Mouse (Mus musculus): ENCODE results near the gene Tspan1. TPM values are rescaled to one million over a fixed set of nuclear protein-coding genes. Genes with fewer than 3 reads are reported as not detected.

Tspan1 gene
- polyA plus RNA-seq (2012; rRNA removed), result 41.8 and 44.2 TPM in 2 replicates

GRCm38 (mm10) chr4:116167404-116167803, at the start of gene Tspan1:
Gene Tspan1 (minus strand): TSS chr4:116167601.

DNA sequence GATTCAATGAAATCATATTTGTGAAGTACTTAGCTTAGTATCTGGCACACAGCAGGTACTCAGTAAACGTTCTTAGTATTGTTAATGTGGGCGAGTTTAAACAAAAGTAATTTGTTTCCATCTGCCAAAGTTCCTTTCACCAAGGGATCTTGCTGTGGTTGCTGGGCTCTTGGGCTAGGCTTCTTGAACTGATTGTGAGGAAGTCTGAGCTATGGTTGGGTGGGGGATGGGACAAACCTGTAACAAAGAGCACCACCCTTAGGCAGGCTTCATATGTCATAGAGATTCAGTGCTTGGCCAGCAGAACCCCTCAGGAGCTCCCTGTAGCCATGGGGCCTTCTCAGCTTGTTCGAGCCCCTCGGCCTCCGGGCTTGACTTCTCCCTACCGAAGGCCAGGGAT, 5.7 kb upstream of the Tspan1 start, which contains the start of the genes 1700042G07Rik and Gm49337:
Gene 1700042G07Rik (plus strand): TSS at position 301 of the 400 bp plus-strand sequence.
Gene Gm49337 (plus strand): TSS at position 313 of the 400 bp plus-strand sequence.

DNA sequence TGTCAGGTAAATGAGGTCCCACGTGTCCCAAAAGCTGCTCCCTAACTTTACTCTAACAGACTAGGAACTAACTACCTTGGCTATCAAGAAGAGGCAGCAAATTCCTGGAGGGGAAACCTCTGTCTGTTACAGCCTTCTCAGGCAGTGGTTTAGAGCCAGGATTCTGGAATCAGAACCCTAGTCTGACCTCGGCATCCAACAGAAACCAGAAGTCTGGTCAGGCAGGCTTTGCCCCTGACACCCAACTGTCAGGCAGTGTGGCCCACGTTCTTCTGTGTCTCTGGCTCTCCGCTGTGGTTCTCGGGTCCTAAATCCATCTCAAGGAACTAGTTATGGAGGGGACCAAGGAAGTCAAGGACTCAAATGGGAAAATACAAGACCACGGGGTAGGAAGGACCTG, 16.2 kb downstream of the Tspan1 start, which contains the start of gene Lurap1:
Gene Lurap1 (minus strand): TSS at position 101 of the 400 bp plus-strand sequence.

DNA sequence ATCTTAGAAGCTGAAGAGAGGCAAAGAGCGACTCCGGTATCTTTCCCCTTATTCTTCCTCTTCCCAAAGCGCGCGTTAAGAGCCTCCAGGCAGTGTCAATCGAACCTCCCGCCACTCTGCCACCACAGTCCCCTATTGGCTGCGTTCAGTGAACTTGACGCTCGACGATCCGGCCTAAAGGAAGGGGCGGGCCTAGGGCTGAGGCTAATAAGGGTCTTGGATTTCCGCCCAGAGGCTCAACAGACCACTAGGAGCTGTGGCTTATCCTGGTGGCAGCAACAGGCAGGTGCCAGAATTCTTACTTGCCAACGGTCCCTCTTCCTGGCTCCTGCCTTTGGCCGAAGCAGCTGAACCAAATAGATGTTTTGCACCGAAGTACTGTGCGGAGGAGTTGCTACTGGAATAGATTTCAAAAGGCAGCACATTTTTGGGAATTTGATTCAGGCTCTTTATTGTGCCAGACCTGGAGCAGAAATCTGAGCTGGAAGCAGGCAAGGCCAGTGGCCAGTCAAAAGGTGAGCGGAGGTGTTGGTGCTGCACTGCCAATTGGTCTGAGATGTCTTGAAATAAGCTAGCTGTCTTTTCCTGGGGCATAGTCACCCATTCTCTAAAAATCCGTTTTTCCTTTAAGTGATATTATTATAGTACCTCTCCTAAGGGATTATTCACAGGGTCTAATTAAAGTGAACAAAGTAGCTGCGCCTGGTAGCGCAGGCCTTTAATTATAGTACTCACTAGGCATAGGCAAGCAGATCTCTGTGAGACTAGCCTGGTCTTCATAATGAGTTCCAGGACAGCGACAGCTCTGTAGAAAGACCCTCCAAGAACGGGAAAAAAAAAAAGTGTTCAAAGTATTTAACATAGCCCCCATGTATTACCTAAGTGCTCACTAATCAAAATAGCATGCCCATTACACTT, 43.5 kb downstream of the Tspan1 start, which contains the start of the genes Rad54l and Pomgnt1:
Gene Rad54l (minus strand): TSS at position 89 of the 918 bp plus-strand sequence.
Gene Pomgnt1 (plus strand): TSS at position 239 of the 918 bp plus-strand sequence.

Other genes with a start within 250 kb of the Tspan1 start
- 1.2 and 1.4 TPM in 2 replicates for gene Dmbx1, start 227.7 kb downstream of the Tspan1 start, polyA plus RNA-seq (2012; rRNA removed)
- 10.2 and 10.4 TPM in 2 replicates for gene Faah, start 149.7 kb downstream of the Tspan1 start, polyA plus RNA-seq (2012; rRNA removed)
- 2.1 and 2.2 TPM in 2 replicates for gene Nsun4, start 113.7 kb downstream of the Tspan1 start, polyA plus RNA-seq (2012; rRNA removed)
- gene Uqcrh, start 92.5 kb downstream of the Tspan1 start, polyA plus RNA-seq (2012; rRNA removed), result 31.4 and 43.3 TPM in 2 replicates
- gene Lrrc41, start 92.3 kb downstream of the Tspan1 start, polyA plus RNA-seq (2012; rRNA removed), result 45.8 and 46.0 TPM in 2 replicates
- gene Rad54l, start 43.9 kb downstream of the Tspan1 start, polyA plus RNA-seq (2012; rRNA removed), result 0.35 and 0.61 TPM in 2 replicates
- gene Pomgnt1, start 43.8 kb downstream of the Tspan1 start, polyA plus RNA-seq (2012; rRNA removed), result 13.1 and 13.5 TPM in 2 replicates
- gene Lurap1, start 16.3 kb downstream of the Tspan1 start, polyA plus RNA-seq (2012; rRNA removed), result 1.6 and 2.7 TPM in 2 replicates
- not detected in 2 replicates for gene 1700042G07Rik, start 5.8 kb upstream of the Tspan1 start, polyA plus RNA-seq (2012; rRNA removed)
- gene Gm49337, start 5.8 kb upstream of the Tspan1 start, polyA plus RNA-seq (2012; rRNA removed), result not detected in 2 replicates
- gene Pik3r3, start 54.0 kb upstream of the Tspan1 start, polyA plus RNA-seq (2012; rRNA removed), result 4.1 and 5.5 TPM in 2 replicates